Mouse (Mus musculus): ENCODE measurements around the gene Slc44a1. TPM values are rescaled to one million over a fixed set of nuclear protein-coding genes. Genes with fewer than 3 reads are reported as not detected.

Gene Slc44a1
- polyA plus RNA-seq, 1 experiment from 2014 or later = 19.1 TPM

- H3K36me3 ChIP-seq (replicated peaks) = no peaks in the 10 kb centered on the region
- no peak overlapping the region for H3K4me3 ChIP-seq (replicated peaks)
- no peak overlapping the region for H3K27ac ChIP-seq
- H3K9me3 ChIP-seq = no peaks in the 10 kb centered on the region
- H3K4me1 ChIP-seq = peaks cover 18% of the 10 kb centered on the region
- no peak for ATAC-seq (ENCODE audit: low FRiP score)
- H3K4me2 ChIP-seq = no peak overlapping the region
- WGBS = 91% methylated on average over 7 of the region's 7 CpGs
- H3K9ac ChIP-seq = no peak overlapping the region
- peaks cover 6% of the 10 kb centered on the region for H3K27me3 ChIP-seq
Measured at GRCm38 (mm10) chr4:53490371-53490770, 50.2 kb downstream of the Slc44a1 start.

DNA sequence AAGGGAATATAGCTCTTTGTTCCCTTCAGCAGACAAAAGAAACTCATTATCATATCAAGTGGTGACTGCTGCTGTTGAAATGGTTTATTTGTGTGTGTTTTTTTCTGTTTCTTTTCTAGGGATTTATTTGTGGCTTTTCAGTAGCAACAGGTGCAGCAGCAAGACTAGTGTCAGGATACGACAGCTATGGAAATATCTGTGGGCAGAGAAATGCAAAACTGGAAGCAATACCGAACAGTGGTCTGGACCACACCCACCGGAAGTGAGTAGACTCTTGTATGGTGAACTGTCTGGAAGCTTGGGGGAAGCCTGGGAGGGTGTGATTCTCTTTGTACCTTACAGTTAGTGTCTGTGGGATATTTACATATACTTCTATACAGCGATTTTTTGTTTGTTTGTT, 51.1 kb downstream of the Slc44a1 start:
- no peaks in the 10 kb centered on the region for H3K36me3 ChIP-seq (replicated peaks)
- H3K4me3 ChIP-seq (replicated peaks) = no peak overlapping the region
- H3K4me2 ChIP-seq = 0 out of 2 replicates have a peak overlapping the region, but pooled peaks have one; percentile 10
- peaks cover 23% of the 10 kb centered on the region for H3K4me1 ChIP-seq
- no peak overlapping the region for H3K27ac ChIP-seq
- no peak for ATAC-seq (ENCODE audit: low FRiP score)
- H3K9me3 ChIP-seq = no peaks in the 10 kb centered on the region
- no peak overlapping the region for H3K9ac ChIP-seq
- peaks cover 6% of the 10 kb centered on the region for H3K27me3 ChIP-seq
- WGBS = 43% methylated on average over 4 of the region's 4 CpGs

GRCm38 (mm10) chr4:53495646-53496045, 55.4 kb downstream of the Slc44a1 start:
- ATAC-seq (ENCODE audit: low FRiP score) = no peak

GRCm38 (mm10) chr4:53502764-53503163, 62.6 kb downstream of the Slc44a1 start:
- Histone ChIP-seq H3K9me3 (no peaks in the 10 kb centered on the region), H3K4me3 (replicated peaks) (no peak overlapping the region), H3K4me1 (no peaks in the 10 kb centered on the region), H3K36me3 (replicated peaks) (no peaks in the 10 kb centered on the region), H3K27me3 (no peaks in the 10 kb centered on the region), H3K9ac (no peak overlapping the region), H3K27ac (no peak overlapping the region), H3K4me2 (no peak overlapping the region)
- ATAC-seq (ENCODE audit: low FRiP score) = no peak
- 93% methylated on average over 2 of the region's 2 CpGs for WGBS

More at GRCm38 (mm10) chr4:53495646-53496045, 55.4 kb downstream of the Slc44a1 start:
- Histone ChIP-seq H3K27me3 (no peaks in the 10 kb centered on the region), H3K4me1 (peaks cover 19% of the 10 kb centered on the region), H3K9me3 (no peaks in the 10 kb centered on the region), H3K9ac (no peak overlapping the region), H3K36me3 (replicated peaks) (no peaks in the 10 kb centered on the region), H3K27ac (no peak overlapping the region), H3K4me2 (no peak overlapping the region), H3K4me3 (replicated peaks) (no peak overlapping the region)
- WGBS = 13% methylated on average over 2 of the region's 2 CpGs

DNA sequence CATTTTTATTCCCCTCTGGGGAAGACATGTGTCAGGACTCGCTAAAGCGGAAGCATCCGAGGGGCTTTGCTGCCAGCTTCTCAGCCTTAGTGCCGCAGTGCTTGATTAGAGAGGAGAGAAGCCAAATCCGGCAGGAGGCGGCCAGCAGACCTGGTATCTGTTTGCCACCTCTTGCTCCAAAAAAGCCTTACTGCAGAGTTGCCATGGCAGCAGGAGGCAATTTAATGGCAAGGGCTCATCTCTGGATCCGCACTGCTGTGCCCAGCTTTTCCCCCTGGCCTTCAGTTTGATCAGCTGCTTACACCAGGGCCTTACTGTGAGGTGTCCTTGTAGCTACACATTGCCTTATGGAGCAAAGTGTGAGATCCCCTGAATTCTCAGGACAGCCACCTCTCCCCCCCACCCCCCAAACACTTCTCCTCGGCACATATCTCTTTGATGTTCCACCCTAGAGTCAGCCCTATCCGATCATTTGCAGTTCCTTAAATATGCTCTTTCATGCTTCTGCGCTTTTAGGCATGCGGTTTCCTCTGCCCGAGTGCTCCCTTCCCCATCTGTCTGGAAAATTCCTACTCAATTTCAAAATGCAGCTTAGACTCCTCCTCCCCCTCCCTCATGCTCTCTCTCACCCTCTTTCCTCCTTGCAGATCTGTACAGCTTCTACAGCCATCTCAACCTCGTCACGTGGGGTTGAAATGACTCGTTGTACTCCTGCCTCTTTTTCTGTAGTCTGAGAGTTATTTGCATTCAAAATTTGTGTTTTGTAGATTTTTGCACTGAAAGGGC, 72.1 kb downstream of the Slc44a1 start:
- peak; percentile 41; the same call in 1 of the 2 replicates for ATAC-seq (ENCODE audit: low FRiP score)
- WGBS = 53% methylated on average over 15 of the region's 15 CpGs
- no peak overlapping the region for H3K9ac ChIP-seq

DNA sequence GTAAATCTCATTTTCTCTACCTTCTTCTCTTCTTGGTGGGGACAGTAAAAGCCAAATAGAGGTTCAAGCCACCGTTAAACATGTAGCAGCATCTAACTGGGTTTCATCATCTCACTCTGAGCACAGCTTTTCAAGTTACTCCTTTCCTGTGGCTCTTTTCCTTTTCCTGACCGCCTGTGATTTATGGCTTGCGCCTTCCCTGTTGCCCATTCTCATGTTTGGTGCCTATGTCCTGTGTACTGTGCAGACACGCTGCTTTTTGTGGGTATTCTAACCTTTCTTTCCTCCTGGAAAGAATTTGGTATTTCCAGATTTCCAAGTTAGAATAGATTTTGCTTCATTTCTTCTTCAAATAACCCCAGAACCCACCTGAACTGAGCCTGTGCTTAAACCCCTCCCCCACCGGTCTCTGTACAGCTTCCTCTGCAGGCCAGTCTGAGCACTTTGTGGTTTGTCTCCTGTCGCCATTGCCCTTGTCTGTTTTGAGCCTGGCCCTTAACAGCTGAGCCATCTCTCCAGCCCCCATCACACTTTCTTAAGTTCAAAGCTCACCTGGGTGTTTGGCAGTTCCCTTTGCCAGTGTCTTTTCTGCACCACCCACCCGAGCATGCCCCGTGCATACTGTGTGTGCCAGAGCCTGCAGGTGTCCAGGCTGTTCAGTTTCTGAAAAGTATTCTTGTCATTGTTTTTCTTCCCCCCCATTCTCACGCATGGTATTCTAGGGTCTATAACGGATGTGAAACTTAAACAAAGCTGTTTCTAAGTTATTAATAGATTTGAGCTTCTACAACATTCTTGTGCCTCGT, 73.3 kb downstream of the Slc44a1 start:
- Histone ChIP-seq H3K27ac (no peak overlapping the region), H3K36me3 (replicated peaks) (no peaks in the 10 kb centered on the region), H3K9me3 (no peaks in the 10 kb centered on the region), H3K4me2 (no peak overlapping the region), H3K27me3 (no peaks in the 10 kb centered on the region), H3K4me1 (peaks cover 17% of the 10 kb centered on the region), H3K4me3 (replicated peaks) (no peak overlapping the region), H3K9ac (no peak overlapping the region)
- WGBS = 82% methylated on average over 11 of the region's 11 CpGs
- ATAC-seq (ENCODE audit: low FRiP score) = no peak

More for the DNA sequence above, 72.1 kb downstream of the Slc44a1 start:
- H3K27me3 ChIP-seq = no peaks in the 10 kb centered on the region
- H3K4me2 ChIP-seq = no peak overlapping the region
- no peak overlapping the region for H3K4me3 ChIP-seq (replicated peaks)
- H3K4me1 ChIP-seq = peaks cover 17% of the 10 kb centered on the region
- 0 out of 2 replicates have a peak overlapping the region, but pooled peaks have one; percentile 64 for H3K27ac ChIP-seq
- H3K9me3 ChIP-seq = no peaks in the 10 kb centered on the region
- no peaks in the 10 kb centered on the region for H3K36me3 ChIP-seq (replicated peaks)

DNA sequence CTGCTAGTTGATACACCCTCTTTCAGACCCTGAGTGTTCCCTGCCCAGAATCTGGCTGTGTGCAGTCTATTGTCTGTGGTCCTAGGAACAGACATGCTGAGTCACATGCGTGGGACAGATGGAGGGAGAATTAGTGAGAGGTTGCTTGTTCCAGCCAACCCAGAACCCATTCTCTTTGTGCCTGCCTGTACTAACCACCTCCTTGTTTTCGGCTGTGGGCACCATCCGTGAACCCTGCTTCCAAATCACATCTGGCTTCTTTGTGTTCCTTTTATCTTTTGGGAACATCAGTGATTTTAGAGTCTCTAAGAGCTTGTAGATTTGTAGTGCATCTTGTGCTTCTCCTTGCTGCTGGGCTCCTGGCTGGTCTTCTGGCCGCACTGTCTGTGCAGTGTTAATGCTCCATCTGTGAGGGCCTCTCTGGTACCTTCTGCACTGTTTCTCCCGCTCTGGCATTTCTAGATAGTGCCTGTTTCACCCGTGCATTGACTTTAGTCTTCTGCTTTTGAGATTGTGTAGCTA, 75.9 kb downstream of the Slc44a1 start:
- WGBS = 77% methylated on average over 6 of the region's 6 CpGs
- H3K4me3 ChIP-seq (replicated peaks) = no peak overlapping the region
- peaks cover 17% of the 10 kb centered on the region for H3K4me1 ChIP-seq
- no peak overlapping the region for H3K27ac ChIP-seq
- no peaks in the 10 kb centered on the region for H3K9me3 ChIP-seq
- no peaks in the 10 kb centered on the region for H3K36me3 ChIP-seq (replicated peaks)
- no peaks in the 10 kb centered on the region for H3K27me3 ChIP-seq
- H3K4me2 ChIP-seq = no peak overlapping the region
- H3K9ac ChIP-seq = no peak overlapping the region
- ATAC-seq (ENCODE audit: low FRiP score) = no peak; the same call in 1 of the 2 replicates

GRCm38 (mm10) chr4:53519429-53519828, 79.2 kb downstream of the Slc44a1 start:
- Histone ChIP-seq H3K27ac (no peak overlapping the region), H3K9ac (no peak overlapping the region), H3K36me3 (replicated peaks) (no peaks in the 10 kb centered on the region), H3K9me3 (no peaks in the 10 kb centered on the region), H3K4me2 (no peak overlapping the region), H3K4me3 (replicated peaks) (no peak overlapping the region), H3K4me1 (no peaks in the 10 kb centered on the region), H3K27me3 (no peaks in the 10 kb centered on the region)
- ATAC-seq (ENCODE audit: low FRiP score) = no peak
- whole genome bisulfite sequencing = 95% methylated on average over 2 of the region's 2 CpGs

DNA sequence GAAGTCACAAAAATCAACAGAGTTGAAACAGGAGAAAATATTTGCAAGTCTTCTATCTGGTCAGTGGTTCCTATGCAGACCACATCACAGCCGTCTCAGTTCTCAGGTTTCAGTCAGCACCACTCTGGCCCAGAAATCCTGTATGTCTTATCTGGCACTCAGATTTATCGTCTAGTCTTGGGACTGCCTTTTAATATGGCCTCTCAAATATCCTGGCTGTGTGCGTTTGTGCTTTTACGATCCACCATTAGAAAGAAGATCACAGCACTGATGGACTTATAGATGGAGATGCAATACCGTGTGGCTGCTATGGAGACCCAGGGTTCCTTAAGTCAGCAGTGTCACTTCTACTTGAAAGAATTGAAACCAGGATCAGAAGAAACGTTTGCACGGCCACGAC, 80.8 kb downstream of the Slc44a1 start:
- H3K4me1 ChIP-seq = no peaks in the 10 kb centered on the region
- H3K36me3 ChIP-seq (replicated peaks) = no peaks in the 10 kb centered on the region
- H3K4me2 ChIP-seq = no peak overlapping the region
- H3K4me3 ChIP-seq (replicated peaks) = no peak overlapping the region
- H3K9ac ChIP-seq = no peak overlapping the region
- no peaks in the 10 kb centered on the region for H3K27me3 ChIP-seq
- no peaks in the 10 kb centered on the region for H3K9me3 ChIP-seq
- WGBS = 83% methylated on average over 8 of the region's 8 CpGs
- H3K27ac ChIP-seq = no peak overlapping the region
- ATAC-seq (ENCODE audit: low FRiP score) = no peak

DNA sequence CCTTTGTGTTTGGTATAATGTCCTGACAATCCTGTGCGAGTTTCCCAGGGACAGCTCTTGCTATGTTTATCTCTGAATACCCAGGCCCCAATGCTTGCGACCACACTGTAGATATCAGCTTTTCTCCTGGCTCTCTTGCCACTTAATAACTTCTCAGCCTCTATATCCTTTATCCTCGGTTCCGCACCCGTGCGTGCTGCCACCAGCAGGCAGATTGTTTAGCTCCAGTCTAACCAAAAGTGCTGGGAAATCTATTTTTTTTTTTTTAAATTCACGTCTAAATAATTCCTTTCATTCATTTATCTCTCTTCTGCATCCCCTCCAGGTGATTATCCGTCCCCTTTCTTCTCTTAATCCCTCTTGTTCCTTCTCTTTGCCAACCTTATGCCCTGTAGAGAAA, 82.4 kb downstream of the Slc44a1 start:
- no peak for ATAC-seq (ENCODE audit: low FRiP score)
- no peak overlapping the region for H3K4me3 ChIP-seq (replicated peaks)
- H3K4me2 ChIP-seq = no peak overlapping the region
- peaks cover 5% of the 10 kb centered on the region; the same call in 1 of the 2 replicates for H3K4me1 ChIP-seq
- H3K27me3 ChIP-seq = no peaks in the 10 kb centered on the region
- whole genome bisulfite sequencing = 47% methylated on average over 8 of the region's 8 CpGs
- H3K36me3 ChIP-seq (replicated peaks) = no peaks in the 10 kb centered on the region
- no peak overlapping the region for H3K27ac ChIP-seq
- no peak overlapping the region for H3K9ac ChIP-seq
- H3K9me3 ChIP-seq = no peaks in the 10 kb centered on the region

GRCm38 (mm10) chr4:53525503-53525902, 85.3 kb downstream of the Slc44a1 start:
- no peak overlapping the region for H3K9ac ChIP-seq
- no peak overlapping the region for H3K4me3 ChIP-seq (replicated peaks)
- no peaks in the 10 kb centered on the region for H3K36me3 ChIP-seq (replicated peaks)
- H3K27ac ChIP-seq = no peak overlapping the region
- no peaks in the 10 kb centered on the region for H3K9me3 ChIP-seq
- no peaks in the 10 kb centered on the region for H3K27me3 ChIP-seq
- H3K4me2 ChIP-seq = no peak overlapping the region
- WGBS = 92% methylated on average over 6 of the region's 6 CpGs
- peaks cover 5% of the 10 kb centered on the region; the same call in 1 of the 2 replicates for H3K4me1 ChIP-seq
- no peak for ATAC-seq (ENCODE audit: low FRiP score)

GRCm38 (mm10) chr4:53525994-53526393, 85.8 kb downstream of the Slc44a1 start:
- WGBS = 84% methylated on average over 1 of the region's 1 CpGs
- ATAC-seq (ENCODE audit: low FRiP score) = no peak
- Histone ChIP-seq H3K4me2 (no peak overlapping the region), H3K27me3 (no peaks in the 10 kb centered on the region), H3K4me3 (replicated peaks) (no peak overlapping the region), H3K27ac (no peak overlapping the region), H3K36me3 (replicated peaks) (no peaks in the 10 kb centered on the region), H3K9me3 (no peaks in the 10 kb centered on the region), H3K9ac (no peak overlapping the region), H3K4me1 (peaks cover 5% of the 10 kb centered on the region; the same call in 1 of the 2 replicates)
